Mouse (Mus musculus): ENCODE measurements around the gene Mrpl42. TPM values are rescaled to one million over a fixed set of nuclear protein-coding genes. Genes with fewer than 3 reads are reported as not detected.
"Not testable (repeated sequence)": the region's sequence is repeated elsewhere in the genome, so short reads cannot be mapped to it uniquely, and the experiment has no call there.

Gene Mrpl42
- polyA plus RNA-seq (2015; fragmentation: Nextera tagmentation; extraction: Ambion mirVana) = 303 and 331 TPM in 2 replicates

- Histone ChIP-seq H3K27ac (peak within 1 kb of the TSS; percentile 69), H3K36me3 (ENCODE audit: poor library complexity, severe bottlenecking) (peaks cover 15% of the 10 kb centered on the region), H3K9ac (peak within 1 kb of the TSS; percentile 84), H3K4me2 (peak within 1 kb of the TSS; percentile 72), H3K4me3 (peak within 1 kb of the TSS; percentile 89), H3K27me3 (no peaks in the 10 kb centered on the region), H3K4me1 (peaks cover 11% of the 10 kb centered on the region), H3K9me3 (replicated peaks) (no peaks in the 10 kb centered on the region)
- under 1% methylated on average over 35 of the region's 35 CpGs for WGBS
- peak; percentile 97 for ATAC-seq
These were observed at the start of gene Mrpl42 for GRCm38 (mm10) chr10:95501463-95502081. Mrpl42 (minus strand) TSS chr10:95501940.

DNA sequence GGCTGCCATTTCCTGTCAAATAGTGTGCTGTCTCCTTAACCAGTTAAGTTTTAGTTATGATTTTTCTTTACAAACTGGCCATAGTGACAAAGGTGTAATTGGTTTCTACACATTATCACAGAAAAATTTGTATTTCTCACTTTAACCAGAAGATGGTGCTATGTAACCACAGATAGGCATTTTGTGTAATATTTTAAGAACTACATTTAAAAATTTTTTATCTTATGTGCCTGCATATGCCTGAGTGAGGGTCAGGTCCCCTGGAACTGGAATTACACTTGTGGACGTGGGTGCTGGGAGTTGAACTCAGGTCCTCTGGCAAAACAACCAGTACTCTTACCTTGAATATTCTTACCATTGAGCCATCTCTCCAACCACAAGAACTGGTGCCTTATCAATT lies 48.8 kb upstream of the Mrpl42 start:
- H3K9ac ChIP-seq = no peak overlapping the region
- 65% methylated on average over 1 of the region's 1 CpGs for WGBS
- no peak overlapping the region for H3K4me3 ChIP-seq
- H3K4me2 ChIP-seq = no peak overlapping the region
- no peaks in the 10 kb centered on the region for H3K27me3 ChIP-seq
- no peak; the same call in 1 of the 2 replicates for ATAC-seq
- H3K9me3 ChIP-seq (replicated peaks) = no peaks in the 10 kb centered on the region
- peaks cover 47% of the 10 kb centered on the region for H3K36me3 ChIP-seq (ENCODE audit: poor library complexity, severe bottlenecking)
- peaks cover 4% of the 10 kb centered on the region; the same call in 1 of the 2 replicates for H3K4me1 ChIP-seq
- no peak overlapping the region for H3K27ac ChIP-seq

GRCm38 (mm10) chr10:95549080-95549479 lies 47.3 kb upstream of the Mrpl42 start:
- not testable (repeated sequence) for H3K4me1 ChIP-seq; H3K27ac ChIP-seq; ATAC-seq; H3K4me3 ChIP-seq; H3K9ac ChIP-seq; H3K9me3 ChIP-seq (replicated peaks); H3K27me3 ChIP-seq; H3K4me2 ChIP-seq
- peaks cover 59% of the 10 kb centered on the region for H3K36me3 ChIP-seq (ENCODE audit: poor library complexity, severe bottlenecking)
- 69% methylated on average over 5 of the region's 5 CpGs for WGBS

DNA sequence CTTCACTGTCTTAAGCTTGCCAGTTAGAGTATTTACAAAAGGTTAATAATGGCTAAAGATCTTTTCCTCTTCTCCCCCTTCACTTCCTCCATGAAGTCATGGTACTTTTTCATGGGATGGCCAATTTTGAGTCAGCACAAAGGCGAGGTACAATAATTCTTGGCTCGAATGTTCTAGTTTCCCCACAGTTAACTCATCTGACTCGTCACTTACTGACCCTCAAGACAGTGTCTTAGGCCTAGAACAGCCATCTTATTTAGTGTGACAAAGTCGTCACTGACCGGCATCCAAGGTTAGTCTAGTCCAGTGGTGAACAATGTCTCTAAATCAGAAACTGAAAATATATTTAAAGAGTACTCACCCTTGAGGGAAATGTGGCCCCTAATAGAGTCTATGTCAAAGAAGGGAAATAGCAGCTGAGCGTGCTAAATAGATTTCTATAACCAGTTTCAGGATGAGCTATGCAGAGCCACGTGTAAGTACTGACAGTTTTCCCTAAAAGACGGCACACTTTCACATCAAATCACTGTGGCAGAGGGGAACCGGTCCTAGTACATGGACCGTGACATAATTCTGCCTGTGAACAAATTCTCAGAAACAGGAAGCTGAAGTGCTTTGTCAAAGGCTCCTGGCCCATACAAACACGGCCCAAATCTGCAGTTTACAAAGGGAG lies 46.5 kb upstream of the Mrpl42 start:
- no peaks in the 10 kb centered on the region for H3K9me3 ChIP-seq (replicated peaks)
- no peak overlapping the region for H3K4me3 ChIP-seq
- no peak overlapping the region for H3K27ac ChIP-seq
- WGBS = 87% methylated on average over 11 of the region's 11 CpGs
- H3K27me3 ChIP-seq = no peaks in the 10 kb centered on the region
- ATAC-seq = no peak
- peaks cover 9% of the 10 kb centered on the region; the same call in 1 of the 2 replicates for H3K4me1 ChIP-seq
- no peak overlapping the region for H3K4me2 ChIP-seq
- H3K9ac ChIP-seq = no peak overlapping the region
- peaks cover 63% of the 10 kb centered on the region for H3K36me3 ChIP-seq (ENCODE audit: poor library complexity, severe bottlenecking)

DNA sequence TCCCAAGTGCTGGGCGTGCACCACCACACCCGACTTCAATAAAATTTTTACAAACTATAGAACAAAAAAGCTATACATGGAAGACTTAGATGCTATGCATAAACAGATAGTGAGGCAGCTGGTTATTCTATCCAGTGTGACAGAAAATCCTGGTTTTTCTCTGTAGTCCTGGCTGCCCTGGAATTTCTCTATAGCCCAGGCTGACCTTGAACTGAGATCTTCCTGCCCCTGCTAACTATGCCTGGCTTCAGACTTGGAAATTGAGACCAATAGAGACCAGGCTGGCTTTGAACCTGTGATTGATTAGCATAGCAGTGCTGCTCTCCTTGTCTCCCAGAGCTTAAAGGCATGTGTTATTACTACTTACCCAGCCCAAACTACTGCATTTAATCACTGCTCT lies 44.4 kb upstream of the Mrpl42 start:
- Histone ChIP-seq H3K9ac (no peak overlapping the region), H3K27me3 (no peaks in the 10 kb centered on the region), H3K4me1 (0 out of 2 replicates have a peak, but pooled peaks cover 5% of the 10 kb centered on the region), H3K4me2 (no peak overlapping the region), H3K36me3 (ENCODE audit: poor library complexity, severe bottlenecking) (peaks cover 67% of the 10 kb centered on the region), H3K27ac (no peak overlapping the region), H3K9me3 (replicated peaks) (no peaks in the 10 kb centered on the region), H3K4me3 (no peak overlapping the region)
- ATAC-seq = no peak
- 95% methylated on average over 2 of the region's 2 CpGs for WGBS

DNA sequence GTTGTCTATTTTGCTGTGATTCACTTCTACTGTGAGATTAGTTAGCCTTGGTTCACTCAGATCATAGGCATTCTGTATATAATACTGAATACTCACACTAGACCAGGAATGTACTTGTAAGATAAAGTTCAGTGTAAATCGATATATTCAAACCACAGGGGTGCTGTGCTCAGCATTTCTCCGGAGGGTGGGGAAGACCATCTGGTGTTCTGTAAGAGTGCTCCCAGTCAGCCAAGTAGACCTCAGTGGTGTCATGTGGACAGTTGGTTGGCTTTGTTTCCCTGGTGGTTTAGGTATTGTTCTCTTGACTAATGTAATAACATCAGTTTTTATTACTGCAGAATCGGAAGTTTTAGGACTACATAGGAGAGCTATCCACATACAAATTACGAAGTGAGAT lies 43.3 kb upstream of the Mrpl42 start:
- H3K4me3 ChIP-seq = no peak overlapping the region
- H3K9me3 ChIP-seq (replicated peaks) = no peaks in the 10 kb centered on the region
- no peaks in the 10 kb centered on the region for H3K27me3 ChIP-seq
- H3K27ac ChIP-seq = no peak overlapping the region; the same call in 1 of the 2 replicates
- no peak overlapping the region for H3K9ac ChIP-seq
- H3K36me3 ChIP-seq (ENCODE audit: poor library complexity, severe bottlenecking) = peaks cover 60% of the 10 kb centered on the region
- H3K4me2 ChIP-seq = no peak overlapping the region
- H3K4me1 ChIP-seq = 0 out of 2 replicates have a peak, but pooled peaks cover 5% of the 10 kb centered on the region
- 84% methylated on average over 4 of the region's 4 CpGs for WGBS
- 0 out of 2 replicates have a peak, but pooled peaks have one; percentile 48 for ATAC-seq

DNA sequence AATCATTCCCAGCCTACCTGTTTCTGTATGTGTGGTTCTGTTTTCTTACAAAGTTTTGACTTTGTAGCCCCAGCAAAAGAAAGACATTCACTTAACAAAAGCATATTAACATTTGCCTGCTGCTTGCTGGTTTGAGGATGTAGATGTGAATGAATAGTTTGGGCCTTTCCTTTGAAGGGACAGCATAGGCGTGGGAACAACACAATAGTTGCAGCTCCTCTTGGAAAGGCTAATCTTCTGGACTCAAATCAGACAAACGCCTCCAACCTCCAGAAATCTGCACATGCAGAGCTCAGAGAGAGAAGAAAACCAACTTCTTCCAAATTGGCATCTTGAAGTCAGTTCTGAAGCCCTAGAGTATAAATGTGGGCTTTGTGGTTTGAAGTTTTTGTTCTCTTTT lies 42.9 kb upstream of the Mrpl42 start:
- H3K9me3 ChIP-seq (replicated peaks) = no peaks in the 10 kb centered on the region
- H3K4me2 ChIP-seq = no peak overlapping the region
- H3K27ac ChIP-seq = no peak overlapping the region; the same call in 1 of the 2 replicates
- H3K27me3 ChIP-seq = no peaks in the 10 kb centered on the region
- WGBS = 58% methylated on average over 2 of the region's 2 CpGs
- no peak overlapping the region for H3K9ac ChIP-seq
- ATAC-seq = no peak
- H3K36me3 ChIP-seq (ENCODE audit: poor library complexity, severe bottlenecking) = peaks cover 56% of the 10 kb centered on the region
- no peak overlapping the region for H3K4me3 ChIP-seq
- H3K4me1 ChIP-seq = 0 out of 2 replicates have a peak, but pooled peaks cover 5% of the 10 kb centered on the region

GRCm38 (mm10) chr10:95544004-95544403 lies 42.3 kb upstream of the Mrpl42 start:
- Histone ChIP-seq H3K9ac (no peak overlapping the region), H3K4me2 (no peak overlapping the region), H3K4me1 (0 out of 2 replicates have a peak, but pooled peaks cover 5% of the 10 kb centered on the region), H3K27ac (no peak overlapping the region), H3K9me3 (replicated peaks) (no peaks in the 10 kb centered on the region), H3K27me3 (no peaks in the 10 kb centered on the region), H3K4me3 (no peak overlapping the region), H3K36me3 (ENCODE audit: poor library complexity, severe bottlenecking) (peaks cover 49% of the 10 kb centered on the region)
- ATAC-seq = no peak

GRCm38 (mm10) chr10:95543377-95543776 lies 41.6 kb upstream of the Mrpl42 start:
- Histone ChIP-seq H3K36me3 (ENCODE audit: poor library complexity, severe bottlenecking) (peaks cover 46% of the 10 kb centered on the region), H3K4me1 (0 out of 2 replicates have a peak, but pooled peaks cover 5% of the 10 kb centered on the region), H3K4me3 (no peak overlapping the region), H3K27me3 (no peaks in the 10 kb centered on the region), H3K4me2 (no peak overlapping the region), H3K9ac (no peak overlapping the region), H3K9me3 (replicated peaks) (no peaks in the 10 kb centered on the region), H3K27ac (no peak overlapping the region)
- ATAC-seq = no peak
- WGBS = 94% methylated on average over 2 of the region's 2 CpGs

GRCm38 (mm10) chr10:95542916-95543315 lies 41.2 kb upstream of the Mrpl42 start:
- H3K36me3 ChIP-seq (ENCODE audit: poor library complexity, severe bottlenecking) = peaks cover 41% of the 10 kb centered on the region
- 0 out of 2 replicates have a peak, but pooled peaks cover 5% of the 10 kb centered on the region for H3K4me1 ChIP-seq
- H3K4me2 ChIP-seq = no peak overlapping the region
- H3K4me3 ChIP-seq = no peak overlapping the region
- H3K27me3 ChIP-seq = no peaks in the 10 kb centered on the region
- H3K9ac ChIP-seq = no peak overlapping the region
- no peaks in the 10 kb centered on the region for H3K9me3 ChIP-seq (replicated peaks)
- 94% methylated on average over 4 of the region's 4 CpGs for WGBS
- no peak overlapping the region for H3K27ac ChIP-seq
- no peak for ATAC-seq

GRCm38 (mm10) chr10:95539841-95540240 lies 38.1 kb upstream of the Mrpl42 start:
- ATAC-seq = no peak
- no peak overlapping the region for H3K4me2 ChIP-seq
- H3K9ac ChIP-seq = no peak overlapping the region
- WGBS = 90% methylated on average over 3 of the region's 3 CpGs
- H3K36me3 ChIP-seq (ENCODE audit: poor library complexity, severe bottlenecking) = peaks cover 16% of the 10 kb centered on the region
- no peaks in the 10 kb centered on the region for H3K27me3 ChIP-seq
- no peak overlapping the region for H3K27ac ChIP-seq
- no peaks in the 10 kb centered on the region for H3K9me3 ChIP-seq (replicated peaks)
- H3K4me1 ChIP-seq = 0 out of 2 replicates have a peak, but pooled peaks cover 5% of the 10 kb centered on the region
- no peak overlapping the region for H3K4me3 ChIP-seq

GRCm38 (mm10) chr10:95539260-95539659 lies 37.5 kb upstream of the Mrpl42 start:
- no peak for ATAC-seq

More at GRCm38 (mm10) chr10:95539260-95539659, 37.5 kb upstream of the Mrpl42 start:
- Histone ChIP-seq H3K9ac (no peak overlapping the region), H3K27me3 (no peaks in the 10 kb centered on the region), H3K4me1 (no peaks in the 10 kb centered on the region), H3K27ac (no peak overlapping the region), H3K36me3 (ENCODE audit: poor library complexity, severe bottlenecking) (peaks cover 10% of the 10 kb centered on the region), H3K4me3 (no peak overlapping the region), H3K9me3 (replicated peaks) (no peaks in the 10 kb centered on the region), H3K4me2 (no peak overlapping the region)
- 86% methylated on average over 3 of the region's 3 CpGs for WGBS

Data from forebrain, embryonic 13.5 days (tissue).